Mouse (Mus musculus) olfactory bulb, adult 2 months (tissue): ENCODE measurements around the gene Casp2. TPM values are rescaled to one million over a fixed set of nuclear protein-coding genes. Genes with fewer than 3 reads are reported as not detected.

Experiments
- H3K27ac ChIP-seq: fragments of 200-500 bp; 2 replicates; pipeline ENCODE4 v1.5.1; 2012; ENCODE audit warnings: low read depth, low read length; ENCODE audit not compliant: insufficient read depth
- H3K4me1 ChIP-seq: fragments of 200-500 bp; 2 replicates; pipeline ENCODE4 v1.6.1; 2012; ENCODE audit warnings: low read length; ENCODE audit not compliant: control insufficient read depth, insufficient read depth
- H3K4me3 ChIP-seq: fragments of 200-500 bp; 2 replicates; pipeline ENCODE4 v1.5.1; 2012; ENCODE audit warnings: mild to moderate bottlenecking, low read depth, low read length, moderate library complexity; ENCODE audit not compliant: insufficient read depth
- CTCF ChIP-seq: fragments of 200-500 bp; IDR thresholded peaks from 2 replicates; pipeline ENCODE4 v1.5.1; 2012; ENCODE audit warnings: low read depth, mild to moderate bottlenecking, low read length, moderate library complexity; ENCODE audit not compliant: insufficient read depth
- POLR2A ChIP-seq: fragments of 200-500 bp; IDR thresholded peaks from 2 replicates; pipeline ENCODE4 v1.6.1; 2012; ENCODE audit warnings: mild to moderate bottlenecking, low read depth, low read length, moderate library complexity; ENCODE audit not compliant: insufficient read depth
- WGBS: fragments of 180-500 bp; shearing (Covaris S2); methylation state at CpG from one replicate; pipeline ENCODE4 v1.1.7; 2018; 5-methylcytosine and 5-hydroxymethylcytosine counted together
- polyA plus RNA-seq: library from polyadenylated mRNA; stranded (reverse); fragments of >200 nt; gene quantifications from 2 replicates; pipeline ENCODE4 v1.2.4, GENCODE M21; 2012; ENCODE audit warnings: low replicate concordance; ENCODE audit not compliant: missing spikeins, insufficient read depth, insufficient read length

Gene Casp2
- polyA plus RNA-seq, 1 experiment = not detected

GRCm38 (mm10) chr6:42330216-42330615, 65.4 kb downstream of the Casp2 start:
- TF ChIP-seq POLR2A (no peak), CTCF (no peak)
- WGBS = 85% methylated on average over 3 of the region's 3 CpGs
- Histone ChIP-seq H3K27ac (no peak overlapping the region), H3K4me3 (no peak overlapping the region), H3K4me1 (no peaks in the 10 kb centered on the region)

DNA sequence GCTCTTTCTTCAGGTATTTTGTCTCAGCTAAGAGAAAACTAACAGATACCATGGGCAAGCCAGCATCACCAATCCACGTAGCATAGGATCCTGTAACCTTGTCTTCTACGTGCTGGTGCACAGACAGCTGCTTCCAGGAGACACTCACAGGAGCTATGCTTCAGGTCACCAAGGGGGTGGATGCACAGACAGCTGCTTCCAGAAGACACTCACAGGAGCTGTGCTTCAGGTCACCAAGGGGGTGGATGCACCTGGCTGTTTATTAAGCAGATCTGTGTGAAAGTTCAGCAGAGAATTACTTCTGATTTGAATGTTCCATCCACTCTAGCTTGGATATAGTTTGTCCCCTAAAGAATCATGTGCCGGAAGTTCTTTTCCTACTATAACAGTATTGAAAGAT, 66.2 kb downstream of the Casp2 start:
- no peak for TF ChIP-seq CTCF
- no peak for TF ChIP-seq POLR2A
- Histone ChIP-seq H3K27ac (no peak overlapping the region), H3K4me1 (no peaks in the 10 kb centered on the region), H3K4me3 (no peak overlapping the region)
- 94% methylated on average over 3 of the region's 3 CpGs for WGBS

Other genes starting within 250 kb of the Casp2 start
- gene Sva, start 226.6 kb upstream of the Casp2 start, polyA plus RNA-seq = not detected in 2 replicates
- gene Tas2r139, start 124.0 kb upstream of the Casp2 start, polyA plus RNA-seq = not detected in 2 replicates
- not detected in 2 replicates for gene Tas2r144, start 49.7 kb upstream of the Casp2 start, polyA plus RNA-seq
- gene Gstk1, start 19.1 kb upstream of the Casp2 start, polyA plus RNA-seq = not detected in 2 replicates
- gene Tmem139, start 3.0 kb upstream of the Casp2 start, polyA plus RNA-seq = not detected in 2 replicates
- not detected in 2 replicates for gene Clcn1, start 21.7 kb downstream of the Casp2 start, polyA plus RNA-seq
- gene Fam131b, start 59.7 kb downstream of the Casp2 start, polyA plus RNA-seq = not detected in 2 replicates
- gene Zyx, start 84.6 kb downstream of the Casp2 start, polyA plus RNA-seq = not detected in 2 replicates
- not detected in 2 replicates for gene Epha1, start 108.3 kb downstream of the Casp2 start, polyA plus RNA-seq
- not detected in 2 replicates for gene Tas2r143, start 135.3 kb downstream of the Casp2 start, polyA plus RNA-seq
- gene Tas2r135, start 140.4 kb downstream of the Casp2 start, polyA plus RNA-seq = not detected in 2 replicates
- not detected in 2 replicates for gene Tas2r126, start 169.6 kb downstream of the Casp2 start, polyA plus RNA-seq
- not detected in 2 replicates for gene Olfr458, start 200.2 kb downstream of the Casp2 start, polyA plus RNA-seq
- gene Olfr457, start 211.3 kb downstream of the Casp2 start, polyA plus RNA-seq = not detected in 2 replicates
- gene Olfr456, start 222.2 kb downstream of the Casp2 start, polyA plus RNA-seq = not detected in 2 replicates